Comparison of ENCODE assay signal across 9 mouse cellular contexts in genomic region chr9:106337620-106338019, GRCm38 (mm10). TPM values are rescaled to one million over a fixed set of nuclear protein-coding genes. Genes with fewer than 3 reads are reported as not detected.
DNase-seq lines count a peak whose midpoint lies in the region; ATAC-seq and TF ChIP-seq lines count a peak whose summit lies in the region.
"Had no signal": no experiment of that assay in that cellular context is flagged by ENCODE, and none has a peak within 500 bp of the region (broad histone marks: within the 10 kb centered on the region; RNA-seq: fewer than 3 reads in every experiment).

No protein-coding gene starts in this region.

- TF ChIP-seq CTCF in lung, adult 2 months (IDR thresholded peaks at IDR 0.05; ENCODE audit: insufficient read depth, low read length), result no peak

- peak overlapping the region; percentile 59; the same call in 1 of the 2 replicates for H3K27ac ChIP-seq in lung, embryonic 16.5 days (ENCODE audit: low read length)

- peak; percentile 66 to 68 for DNase-seq in frontal cortex, adult 2 months (ENCODE audit: extremely low spot score in 1 of 2, low spot score in 1 of 2)
- no peak for DNase-seq in frontal cortex, postnatal 14 days (ENCODE audit: low spot score in 2 of 2)
- no peak for DNase-seq in lung, adult 2 months
- peak; percentile 64 to 66 for DNase-seq in left cerebral cortex, adult 9 months (ENCODE audit: low spot score in 2 of 2)
- peak; percentile 59 to 76 for DNase-seq in right cerebral cortex, postnatal 10 days (ENCODE audit: low spot score in 2 of 2)
- DNase-seq in embryo, embryonic 11 days, result no peak
- no peak for DNase-seq in MN1 (ENCODE audit: low spot score)
- DNase-seq: gastrocnemius, postnatal 25 days had no signal

- WGBS in lung, embryonic 16.5 days, result 74% methylated on average over 9 of the region's 9 CpGs
- WGBS in lung, adult 2 months, result 78% methylated on average over 9 of the region's 9 CpGs

- no peaks in the 10 kb centered on the region for H3K36me3 ChIP-seq in lung, embryonic 16.5 days (ENCODE audit: control insufficient read depth, insufficient read depth, low read length)

- H3K4me2 ChIP-seq in lung, embryonic 16.5 days (ENCODE audit: low read depth, low read length), result no peak overlapping the region

- TF ChIP-seq POLR2A in lung, adult 2 months (IDR thresholded peaks at IDR 0.05; ENCODE audit: borderline replicate concordance, extremely low read depth, low read depth, low read length), result no peak

- no peaks in the 10 kb centered on the region for H3K9me3 ChIP-seq in lung, embryonic 16.5 days (ENCODE audit: control insufficient read depth, low read length)

- no peaks in the 10 kb centered on the region for H3K27me3 ChIP-seq in lung, embryonic 16.5 days (ENCODE audit: control insufficient read depth, insufficient read depth, low read depth, low read length)

- no peak overlapping the region for H3K4me3 ChIP-seq in lung, embryonic 16.5 days (ENCODE audit: low read length)
- no peak overlapping the region for H3K4me3 ChIP-seq in lung, adult 2 months (replicated peaks; ENCODE audit: extremely low read depth, low read depth, low read length)

- peaks cover 28% of the 10 kb centered on the region for H3K4me1 ChIP-seq in lung, embryonic 16.5 days (replicated peaks; ENCODE audit: control insufficient read depth, insufficient read depth, low read length)
- no peaks in the 10 kb centered on the region; the same call in 1 of the 2 replicates for H3K4me1 ChIP-seq in lung, adult 2 months (ENCODE audit: control insufficient read depth, insufficient read depth, low read length)

- H3K9ac ChIP-seq in lung, embryonic 16.5 days (ENCODE audit: low read length), result no peak overlapping the region

- no peak for ATAC-seq in lung, embryonic 16.5 days (ENCODE audit: low read depth)

RNA-seq across cellular contexts. Expression of gene Dusp7, which starts 30.8 kb away (rescaled TPM):
- 92.3 and 101 TPM in 2 replicates for polyA plus RNA-seq in frontal cortex, adult 2 months (2012; rRNA removed)
- 12.9 and 13.7 TPM in 2 replicates for polyA plus RNA-seq in lung, embryonic 16.5 days (2015; fragmentation: Nextera tagmentation; extraction: Ambion mirVana)
- 223 and 262 TPM in 2 replicates for polyA plus RNA-seq in lung, adult 2 months (2012; rRNA removed)

RNA-seq across cellular contexts. Expression of gene Poc1a, which starts 56.8 kb away (rescaled TPM):
- polyA plus RNA-seq in frontal cortex, adult 2 months (2012; rRNA removed), result 24.2 and 25.6 TPM in 2 replicates
- 32.3 and 32.4 TPM in 2 replicates for polyA plus RNA-seq in lung, embryonic 16.5 days (2015; fragmentation: Nextera tagmentation; extraction: Ambion mirVana)
- 5.7 and 7.9 TPM in 2 replicates for polyA plus RNA-seq in lung, adult 2 months (2012; rRNA removed)

Comparison
In these comparisons a context has a peak if more than half of its experiments do, and no peak if none do; other contexts are left out.
1. DNase-seq: peak in frontal cortex, adult 2 months (2 of 2), left cerebral cortex, adult 9 months (2 of 2) and right cerebral cortex, postnatal 10 days (2 of 2); none in frontal cortex, postnatal 14 days (0 of 2), lung, adult 2 months (single experiment), embryo, embryonic 11 days (single experiment) and MN1 (single experiment).